In the genomic region with DNA sequence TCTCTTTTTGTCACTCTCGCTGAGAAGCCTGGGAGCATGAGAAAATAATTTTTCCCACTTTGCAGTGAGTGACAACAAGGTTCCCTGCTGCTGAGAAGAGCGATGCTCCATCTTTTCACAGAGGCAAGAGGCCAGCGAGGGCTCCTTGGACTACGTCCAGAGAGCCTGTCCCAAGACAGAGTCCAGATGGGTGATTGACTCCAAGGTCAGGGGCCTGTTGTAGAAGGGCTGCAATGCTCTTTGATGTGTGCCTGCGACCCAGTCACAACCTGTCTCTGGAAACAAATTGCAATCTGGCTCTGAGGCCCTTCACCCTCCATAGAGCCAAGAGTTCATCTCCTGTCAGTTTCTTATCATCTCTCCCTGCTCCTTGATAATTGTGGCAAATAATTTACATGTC, we compare ENCODE assay signal across 10 mouse cellular contexts. TPM values are rescaled to one million over a fixed set of nuclear protein-coding genes. Genes with fewer than 3 reads are reported as not detected.
DNase-seq lines count a peak whose midpoint lies in the region; ATAC-seq lines count a peak whose summit lies in the region.
"Had no signal": no experiment of that assay in that cellular context is flagged by ENCODE, and none has a peak within 500 bp of the region (broad histone marks: within the 10 kb centered on the region; RNA-seq: fewer than 3 reads in every experiment).

No protein-coding gene starts in this region.

- DNase-seq in heart, adult 11 months: peak; percentile 86
- no peak for DNase-seq in heart, adult 9 months (ENCODE audit: low spot score in 2 of 2)
- peak; percentile 69 to 77 for DNase-seq in adrenal gland, adult (ENCODE audit: inconsistent age in 2 of 2, low spot score in 1 of 2)
- DNase-seq in embryo, embryonic 11 days: peak; percentile 66
- DNase-seq in layer of hippocampus, adult 11-12 months (ENCODE audit: low spot score): no peak
- no peak for DNase-seq in layer of hippocampus, postnatal 36 days
- no peak for DNase-seq in right cerebral cortex, postnatal 4 days

- peak; percentile 57; the same call in 1 of the 2 replicates for ATAC-seq in kidney, embryonic 14.5 days (ENCODE audit: low FRiP score, low TSS enrichment)

- H3K4me2 ChIP-seq in kidney, embryonic 14.5 days (replicated peaks; ENCODE audit: low read depth, low read length): no peak overlapping the region
- H3K4me2 ChIP-seq: limb, embryonic 15.5 days; neural tube, embryonic 12.5 days had no signal

- no peak overlapping the region for H3K4me3 ChIP-seq in kidney, embryonic 14.5 days (ENCODE audit: low read length)
- H3K4me3 ChIP-seq: limb, embryonic 15.5 days; neural tube, embryonic 12.5 days had no signal

- H3K4me1 ChIP-seq in kidney, embryonic 14.5 days (ENCODE audit: control insufficient read depth, insufficient read depth, low read length): peaks cover 12% of the 10 kb centered on the region
- H3K4me1 ChIP-seq: limb, embryonic 15.5 days; neural tube, embryonic 12.5 days had no signal

- H3K27me3 ChIP-seq in kidney, embryonic 14.5 days (ENCODE audit: control insufficient read depth, insufficient read depth, low read length): no peaks in the 10 kb centered on the region
- H3K27me3 ChIP-seq: limb, embryonic 15.5 days; neural tube, embryonic 12.5 days had no signal

- WGBS in kidney, embryonic 14.5 days: 10% methylated on average over 5 of the region's 5 CpGs

- no peaks in the 10 kb centered on the region for H3K36me3 ChIP-seq in kidney, embryonic 14.5 days (ENCODE audit: control insufficient read depth, insufficient read depth, low read length)
- H3K36me3 ChIP-seq: limb, embryonic 15.5 days; neural tube, embryonic 12.5 days had no signal

- peaks cover 7% of the 10 kb centered on the region; the same call in 1 of the 2 replicates for H3K9me3 ChIP-seq in kidney, embryonic 14.5 days (ENCODE audit: control insufficient read depth, low read length)
- H3K9me3 ChIP-seq: limb, embryonic 15.5 days had no signal

- H3K9ac ChIP-seq in kidney, embryonic 14.5 days (ENCODE audit: low read depth, low read length): no peak overlapping the region
- H3K9ac ChIP-seq: limb, embryonic 15.5 days; neural tube, embryonic 12.5 days had no signal

- no peak overlapping the region for H3K27ac ChIP-seq in kidney, embryonic 14.5 days (ENCODE audit: low read depth, low read length)
- H3K27ac ChIP-seq: limb, embryonic 15.5 days; neural tube, embryonic 12.5 days had no signal

RNA-seq across cellular contexts. Expression of a gene that starts 5.2 kb away (rescaled TPM):
- 0.09 TPM in 1 of 2 replicates, not detected in the other for polyA plus RNA-seq in kidney, embryonic 14.5 days (2014; fragmentation: Nextera tagmentation; extraction: Ambion mirVana)
- total RNA-seq in layer of hippocampus, postnatal 36 days (2021): under 1 TPM in 1 of 2 experiments, not detected in 1; 0.12 TPM
- polyA plus RNA-seq: neural tube, embryonic 12.5 days had no signal

Comparison
In these comparisons a context has a peak if more than half of its experiments do, and no peak if none do; other contexts are left out.
1. DNase-seq: peak in heart, adult 11 months (single experiment), adrenal gland, adult (2 of 2) and embryo, embryonic 11 days (single experiment); none in heart, adult 9 months (0 of 2), layer of hippocampus, adult 11-12 months (single experiment), layer of hippocampus, postnatal 36 days (0 of 2) and right cerebral cortex, postnatal 4 days (single experiment).